Mouse (Mus musculus): Measurements from ENCODE around the gene Purb.
"Not testable (repeated sequence)": the region's sequence is repeated elsewhere in the genome, so short reads cannot be mapped to it uniquely, and the experiment has no call there.

DNA sequence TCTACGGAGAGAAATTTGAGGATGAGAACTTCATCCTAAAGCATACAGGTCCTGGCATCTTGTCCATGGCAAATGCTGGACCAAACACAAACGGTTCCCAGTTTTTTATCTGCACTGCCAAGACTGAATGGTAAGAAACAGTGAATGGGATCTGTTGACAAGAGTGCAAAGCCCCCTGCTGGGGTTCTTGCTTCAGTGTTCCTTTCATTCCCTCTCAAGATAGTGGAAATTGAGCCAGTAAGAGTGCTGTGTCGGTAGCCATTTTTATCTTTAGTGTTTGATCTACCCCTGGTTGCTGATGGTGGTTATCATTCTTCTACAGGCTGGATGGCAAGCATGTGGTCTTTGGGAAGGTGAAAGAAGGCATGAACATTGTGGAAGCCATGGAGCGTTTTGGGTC lies 56.6 kb downstream of the Purb start:
- not testable (repeated sequence) for TF ChIP-seq CTCF (IDR thresholded peaks at IDR 0.05; ENCODE audit: extremely low read depth, insufficient read depth, insufficient read length, insufficient replicate concordance); POLR2A (IDR thresholded peaks at IDR 0.05; ENCODE audit: low read depth, low read length)
